Mouse (Mus musculus) brain, embryonic 14.5 days (tissue): ENCODE measurements around the gene 1500011B03Rik.

ENCODE experiments used
- CTCF ChIP-seq: fragments of 200-500 bp; IDR thresholded peaks from 2 replicates; pipeline ENCODE4 v1.5.1; 2012; ENCODE audit warnings: inconsistent platforms, mild to moderate bottlenecking, moderate library complexity, borderline replicate concordance; ENCODE audit not compliant: insufficient read depth, insufficient read length; ENCODE audit errors: extremely low read depth
- POLR2A ChIP-seq: fragments of 200-500 bp; IDR thresholded peaks from 2 replicates; pipeline ENCODE4 v1.6.1; 2012; ENCODE audit warnings: mild to moderate bottlenecking, inconsistent platforms, borderline replicate concordance; ENCODE audit not compliant: poor library complexity, insufficient read depth, insufficient read length, severe bottlenecking; ENCODE audit errors: extremely low read depth

DNA sequence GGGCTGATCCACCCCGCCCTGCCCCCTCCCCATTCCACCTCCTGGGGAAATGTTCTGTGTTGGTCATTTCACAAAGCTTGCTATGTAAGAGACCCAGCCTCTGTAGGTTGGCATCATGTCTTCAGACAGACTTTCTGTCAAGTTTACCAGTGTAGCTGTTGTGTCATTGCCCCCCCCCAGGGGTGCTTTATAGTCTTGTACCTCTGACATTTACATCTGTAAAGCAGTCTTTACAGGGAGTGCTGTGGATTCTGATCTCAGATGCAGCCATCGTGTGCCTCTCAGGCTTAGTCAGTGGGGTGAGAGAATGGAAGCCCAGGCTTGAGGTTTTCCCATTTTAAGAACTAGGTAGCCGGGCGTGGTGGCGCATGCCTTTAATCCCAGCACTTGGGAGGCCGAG is 21.4 kb downstream of the 1500011B03Rik start:
- TF ChIP-seq CTCF: no peak
- TF ChIP-seq POLR2A: no peak
